Mouse (Mus musculus): ENCODE results near the gene Hps5.

Hps5 gene

GRCm38 (mm10) chr7:46738561-46739460 is 57.1 kb downstream of the Hps5 start:
- no peak for DNase-seq (ENCODE audit: low read depth, low spot score)

- no peak for DNase-seq (ENCODE audit: low read depth, low spot score)
Measured at GRCm38 (mm10) chr7:46734983-46735382, 60.9 kb downstream of the Hps5 start.

GRCm38 (mm10) chr7:46732458-46732857 is 63.4 kb downstream of the Hps5 start, which contains the start of gene Saa4:
TSS of gene Saa4 (minus strand) at chr7:46732603.
- DNase-seq (ENCODE audit: low read depth, low spot score), result no peak

- DNase-seq (ENCODE audit: low read depth, low spot score), result no peak
Measured at GRCm38 (mm10) chr7:46727584-46727983, 68.3 kb downstream of the Hps5 start.

- DNase-seq (ENCODE audit: low read depth, low spot score), result peak; percentile 71
Measured at GRCm38 (mm10) chr7:46724396-46724795, 71.5 kb downstream of the Hps5 start.

GRCm38 (mm10) chr7:46723849-46724248 is 72.0 kb downstream of the Hps5 start:
- no peak for DNase-seq (ENCODE audit: low read depth, low spot score)

- no peak for DNase-seq (ENCODE audit: low read depth, low spot score)
Measured at GRCm38 (mm10) chr7:46723354-46723753, 72.5 kb downstream of the Hps5 start.

- DNase-seq (ENCODE audit: low read depth, low spot score), result peak; percentile 80
Measured at GRCm38 (mm10) chr7:46720460-46720859, 75.4 kb downstream of the Hps5 start.

GRCm38 (mm10) chr7:46719526-46719925 is 76.3 kb downstream of the Hps5 start:
- peak; percentile 65 for DNase-seq (ENCODE audit: low read depth, low spot score)

GRCm38 (mm10) chr7:46718591-46719270 is 77.1 kb downstream of the Hps5 start:
- DNase-seq (ENCODE audit: low read depth, low spot score), result peak; percentile 99

GRCm38 (mm10) chr7:46716897-46717296 is 79.0 kb downstream of the Hps5 start:
- peak; percentile 80 for DNase-seq (ENCODE audit: low read depth, low spot score)

- DNase-seq (ENCODE audit: low read depth, low spot score), result no peak
Measured at GRCm38 (mm10) chr7:46715600-46715999, 80.3 kb downstream of the Hps5 start, which contains the start of gene Saa3. TSS of gene Saa3 (minus strand) at chr7:46715700.

- peak; percentile 82 for DNase-seq (ENCODE audit: low read depth, low spot score)
Measured at GRCm38 (mm10) chr7:46714518-46714917, 81.3 kb downstream of the Hps5 start.

GRCm38 (mm10) chr7:46712250-46712649 is 83.6 kb downstream of the Hps5 start:
- DNase-seq (ENCODE audit: low read depth, low spot score), result no peak

All from brain, adult 2 months (tissue).